Mouse (Mus musculus): ENCODE results near the gene Rgs1.

Rgs1 gene

GRCm38 (mm10) chr1:144248923-144249322, at the start of gene Rgs1:
TSS of gene Rgs1 (minus strand) at chr1:144249242.
- no peak for DNase-seq (ENCODE audit: low read depth, low spot score)

- no peak for DNase-seq (ENCODE audit: low read depth, low spot score)
Measured at GRCm38 (mm10) chr1:144283020-144284014, 34.3 kb upstream of the Rgs1 start.

GRCm38 (mm10) chr1:144280056-144280455, 31.0 kb upstream of the Rgs1 start:
- no peak for DNase-seq (ENCODE audit: low read depth, low spot score)

GRCm38 (mm10) chr1:144272991-144273390, 23.9 kb upstream of the Rgs1 start:
- no peak for DNase-seq (ENCODE audit: low read depth, low spot score)

- DNase-seq (ENCODE audit: low read depth, low spot score) = no peak
Measured at GRCm38 (mm10) chr1:144269112-144269511, 20.1 kb upstream of the Rgs1 start.

GRCm38 (mm10) chr1:144267471-144268470, 18.7 kb upstream of the Rgs1 start:
- no peak for DNase-seq (ENCODE audit: low read depth, low spot score)

GRCm38 (mm10) chr1:144264000-144264399, 15.0 kb upstream of the Rgs1 start:
- DNase-seq (ENCODE audit: low read depth, low spot score) = no peak

- DNase-seq (ENCODE audit: low read depth, low spot score) = no peak
Measured at GRCm38 (mm10) chr1:144262008-144262407, 13.0 kb upstream of the Rgs1 start.

GRCm38 (mm10) chr1:144258779-144259178, 9.7 kb upstream of the Rgs1 start:
- DNase-seq (ENCODE audit: low read depth, low spot score) = no peak

GRCm38 (mm10) chr1:144256556-144257331, 7.7 kb upstream of the Rgs1 start:
- no peak for DNase-seq (ENCODE audit: low read depth, low spot score)

GRCm38 (mm10) chr1:144248206-144248605, 836 bp downstream of the Rgs1 start:
- no peak for DNase-seq (ENCODE audit: low read depth, low spot score)

GRCm38 (mm10) chr1:144247382-144247781, 1.7 kb downstream of the Rgs1 start:
- no peak for DNase-seq (ENCODE audit: low read depth, low spot score)

GRCm38 (mm10) chr1:144243511-144243910, 5.5 kb downstream of the Rgs1 start:
- no peak for DNase-seq (ENCODE audit: low read depth, low spot score)

GRCm38 (mm10) chr1:144239195-144239594, 9.8 kb downstream of the Rgs1 start:
- no peak for DNase-seq (ENCODE audit: low read depth, low spot score)

- DNase-seq (ENCODE audit: low read depth, low spot score) = no peak
Measured at GRCm38 (mm10) chr1:144215230-144215629, 33.8 kb downstream of the Rgs1 start.

- no peak for DNase-seq (ENCODE audit: low read depth, low spot score)
Measured at GRCm38 (mm10) chr1:144210912-144211311, 38.1 kb downstream of the Rgs1 start.

- no peak for DNase-seq (ENCODE audit: low read depth, low spot score)
Measured at GRCm38 (mm10) chr1:144206281-144207061, 42.6 kb downstream of the Rgs1 start.

- no peak for DNase-seq (ENCODE audit: low read depth, low spot score)
Measured at GRCm38 (mm10) chr1:144204766-144205165, 44.3 kb downstream of the Rgs1 start.

GRCm38 (mm10) chr1:144202939-144203338, 46.1 kb downstream of the Rgs1 start:
- DNase-seq (ENCODE audit: low read depth, low spot score) = no peak

- DNase-seq (ENCODE audit: low read depth, low spot score) = no peak
Measured at GRCm38 (mm10) chr1:144200496-144200895, 48.5 kb downstream of the Rgs1 start.
